Mouse (Mus musculus) embryonic fibroblast, embryonic 13.5 days (primary cell): ENCODE results near the gene Tubb5.

Experiments
- CTCF ChIP-seq: IDR thresholded peaks from 2 replicates; pipeline ENCODE4 v1.5.1; 2011; ENCODE audit warnings: mild to moderate bottlenecking, control low read depth, low read length, moderate library complexity, borderline replicate concordance; ENCODE audit not compliant: insufficient read depth
- POLR2A ChIP-seq: IDR thresholded peaks from 2 replicates; pipeline ENCODE4 v1.6.1; 2011; ENCODE audit warnings: low read depth, mild to moderate bottlenecking, control low read depth, low read length, moderate library complexity

GRCm38 (mm10) chr17:35869346-35870067 is 31.4 kb upstream of the Tubb5 start:
- no peak for TF ChIP-seq CTCF
- TF ChIP-seq POLR2A, result no peak; the same call in none of the 2 replicates
